Mouse (Mus musculus): ENCODE measurements around the gene Fam189a1. TPM values are rescaled to one million over a fixed set of nuclear protein-coding genes. Genes with fewer than 3 reads are reported as not detected.

Gene Fam189a1
- polyA plus RNA-seq, 1 experiment from 2014 or later, result 0.31 TPM

DNA sequence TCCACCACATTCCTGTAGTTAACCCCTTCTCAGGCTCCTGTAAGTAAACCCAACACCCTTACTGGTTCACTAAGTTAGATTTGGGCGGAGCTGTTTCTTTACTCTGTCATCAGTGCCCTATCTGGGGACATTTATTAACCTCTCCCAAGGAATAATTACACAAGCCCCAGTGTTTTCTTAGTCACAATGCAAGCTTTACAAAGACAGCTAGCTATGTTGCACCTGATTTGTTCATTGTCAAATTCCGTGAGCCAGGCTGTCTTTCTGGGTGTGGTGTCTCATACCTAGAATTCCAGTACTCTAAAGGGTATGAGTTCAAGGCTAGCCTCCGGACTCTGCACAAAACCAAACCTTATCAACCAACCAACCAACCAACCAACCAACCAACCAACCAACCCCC lies 250.9 kb downstream of the Fam189a1 start:
- no peak overlapping the region for H3K27ac ChIP-seq
- H3K9me3 ChIP-seq (replicated peaks), result no peaks in the 10 kb centered on the region
- 77% methylated on average over 3 of the region's 3 CpGs for WGBS
- no peak overlapping the region for H3K4me3 ChIP-seq
- no peak overlapping the region for H3K9ac ChIP-seq
- H3K4me2 ChIP-seq, result no peak overlapping the region
- no peak for ATAC-seq (replicated peaks; ENCODE audit: insufficient number of reproducible peaks, insufficient read depth, low FRiP score, low read depth)
- no peaks in the 10 kb centered on the region for H3K4me1 ChIP-seq (replicated peaks)
- H3K36me3 ChIP-seq, result no peaks in the 10 kb centered on the region
- no peaks in the 10 kb centered on the region for H3K27me3 ChIP-seq

GRCm38 (mm10) chr7:64900249-64900648 lies 256.1 kb downstream of the Fam189a1 start:
- 74% methylated on average over 2 of the region's 2 CpGs for WGBS
- no peak overlapping the region for H3K4me2 ChIP-seq
- no peak for ATAC-seq (replicated peaks; ENCODE audit: insufficient number of reproducible peaks, insufficient read depth, low FRiP score, low read depth)

GRCm38 (mm10) chr7:64896587-64896986 lies 259.8 kb downstream of the Fam189a1 start:
- Histone ChIP-seq H3K27ac (no peak overlapping the region), H3K36me3 (no peaks in the 10 kb centered on the region), H3K4me1 (replicated peaks) (no peaks in the 10 kb centered on the region), H3K4me2 (no peak overlapping the region), H3K9ac (no peak overlapping the region), H3K4me3 (no peak overlapping the region), H3K27me3 (no peaks in the 10 kb centered on the region), H3K9me3 (replicated peaks) (no peaks in the 10 kb centered on the region)
- ATAC-seq (replicated peaks; ENCODE audit: insufficient number of reproducible peaks, insufficient read depth, low FRiP score, low read depth), result no peak
- 83% methylated on average over 6 of the region's 6 CpGs for WGBS

More at GRCm38 (mm10) chr7:64900249-64900648, 256.1 kb downstream of the Fam189a1 start:
- Histone ChIP-seq H3K4me3 (no peak overlapping the region), H3K9ac (no peak overlapping the region), H3K9me3 (replicated peaks) (no peaks in the 10 kb centered on the region), H3K4me1 (replicated peaks) (no peaks in the 10 kb centered on the region), H3K27ac (no peak overlapping the region), H3K36me3 (no peaks in the 10 kb centered on the region), H3K27me3 (no peaks in the 10 kb centered on the region)

GRCm38 (mm10) chr7:64895685-64896101 lies 260.7 kb downstream of the Fam189a1 start:
- WGBS, result 44% methylated on average over 5 of the region's 5 CpGs
- H3K4me3 ChIP-seq, result no peak overlapping the region
- H3K36me3 ChIP-seq, result no peaks in the 10 kb centered on the region
- H3K9me3 ChIP-seq (replicated peaks), result no peaks in the 10 kb centered on the region
- H3K4me1 ChIP-seq (replicated peaks), result peaks cover 5% of the 10 kb centered on the region; the same call in 1 of the 2 replicates
- H3K9ac ChIP-seq, result no peak overlapping the region
- ATAC-seq (replicated peaks; ENCODE audit: insufficient number of reproducible peaks, insufficient read depth, low FRiP score, low read depth), result no peak
- H3K4me2 ChIP-seq, result no peak overlapping the region
- H3K27ac ChIP-seq, result no peak overlapping the region
- H3K27me3 ChIP-seq, result no peaks in the 10 kb centered on the region

DNA sequence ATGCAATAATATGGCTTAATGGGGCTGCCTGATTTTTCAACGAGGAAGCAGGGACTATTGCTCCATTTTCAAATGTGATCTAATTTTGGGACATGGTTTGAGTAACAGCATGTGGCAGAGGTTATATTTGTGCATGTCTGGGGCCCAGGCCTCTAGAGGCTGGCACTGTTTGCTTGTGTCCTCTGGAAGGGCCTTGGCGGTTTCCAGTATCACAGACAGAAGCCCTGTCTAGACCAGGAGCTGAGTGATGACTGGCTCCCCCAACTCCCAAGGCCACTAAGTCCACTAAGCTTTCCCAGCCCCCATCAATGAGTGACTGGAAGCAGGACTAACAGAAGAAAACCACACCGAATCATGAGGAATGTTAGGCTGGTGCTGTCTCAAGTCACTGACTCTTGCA lies 265.2 kb downstream of the Fam189a1 start:
- Histone ChIP-seq H3K9me3 (replicated peaks) (no peaks in the 10 kb centered on the region), H3K4me2 (no peak overlapping the region), H3K36me3 (no peaks in the 10 kb centered on the region), H3K4me1 (replicated peaks) (peaks cover 14% of the 10 kb centered on the region; the same call in 1 of the 2 replicates), H3K9ac (no peak overlapping the region), H3K4me3 (no peak overlapping the region), H3K27me3 (no peaks in the 10 kb centered on the region), H3K27ac (peak overlapping the region; percentile 57)
- 36% methylated on average over 3 of the region's 3 CpGs for WGBS
- peak; percentile 62 for ATAC-seq (replicated peaks; ENCODE audit: insufficient number of reproducible peaks, insufficient read depth, low FRiP score, low read depth)

DNA sequence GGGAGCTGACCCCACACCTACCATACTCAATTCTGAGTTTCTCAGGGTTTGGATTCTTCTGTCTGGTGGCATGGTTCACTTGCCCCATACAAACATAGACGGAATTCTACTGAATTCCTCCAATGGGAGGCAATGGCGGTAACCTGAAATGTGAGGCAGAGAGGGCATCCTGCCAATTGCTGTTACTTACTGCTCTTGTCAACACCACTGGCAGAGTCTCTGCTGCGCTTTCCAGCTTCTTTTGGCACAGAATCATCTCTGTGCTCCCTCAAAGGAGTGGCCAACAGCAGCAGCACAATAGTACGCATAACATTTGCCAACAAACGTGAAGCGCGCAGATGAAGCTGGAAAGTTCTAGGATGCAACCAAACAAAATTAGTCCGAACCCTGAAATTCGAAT lies 266.5 kb downstream of the Fam189a1 start:
- peak; percentile 77 for ATAC-seq (replicated peaks; ENCODE audit: insufficient number of reproducible peaks, insufficient read depth, low FRiP score, low read depth)
- Histone ChIP-seq H3K4me2 (no peak overlapping the region), H3K36me3 (no peaks in the 10 kb centered on the region), H3K4me1 (replicated peaks) (peaks cover 14% of the 10 kb centered on the region; the same call in 1 of the 2 replicates), H3K9ac (no peak overlapping the region), H3K4me3 (no peak overlapping the region), H3K27me3 (no peaks in the 10 kb centered on the region), H3K27ac (peak overlapping the region; percentile 5; the same call in 1 of the 2 replicates), H3K9me3 (replicated peaks) (no peaks in the 10 kb centered on the region)
- 37% methylated on average over 9 of the region's 9 CpGs for WGBS

- H3K36me3 ChIP-seq, result no peaks in the 10 kb centered on the region
- WGBS, result 66% methylated on average over 11 of the region's 11 CpGs
- ATAC-seq (replicated peaks; ENCODE audit: insufficient number of reproducible peaks, insufficient read depth, low FRiP score, low read depth), result no peak
- H3K9ac ChIP-seq, result no peak overlapping the region; the same call in 1 of the 2 replicates
- H3K27me3 ChIP-seq, result no peaks in the 10 kb centered on the region
- H3K27ac ChIP-seq, result no peak overlapping the region
- H3K9me3 ChIP-seq (replicated peaks), result no peaks in the 10 kb centered on the region
- no peak overlapping the region for H3K4me2 ChIP-seq
- no peaks in the 10 kb centered on the region for H3K4me1 ChIP-seq (replicated peaks)
- no peak overlapping the region for H3K4me3 ChIP-seq
These were observed 272.0 kb downstream of the Fam189a1 start for GRCm38 (mm10) chr7:64884187-64884862.

DNA sequence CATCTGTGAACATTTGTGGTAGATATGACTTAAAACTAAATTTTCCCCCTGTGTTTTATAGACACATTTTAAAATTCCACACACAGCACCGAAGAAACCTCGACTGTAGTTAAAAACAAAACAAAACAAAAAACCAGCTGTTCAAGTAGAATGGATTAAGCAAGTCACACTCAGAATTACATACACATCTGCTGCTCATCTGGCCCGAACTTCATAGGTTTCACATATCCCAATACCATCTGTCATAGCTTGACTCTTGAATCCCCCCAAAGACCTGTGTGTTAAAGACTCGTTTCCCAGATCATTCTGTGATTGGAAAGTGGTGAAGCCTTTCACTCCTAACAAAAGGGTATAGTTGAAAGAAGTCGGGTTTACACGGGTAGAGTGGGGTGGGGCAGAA lies 274.1 kb downstream of the Fam189a1 start:
- no peak overlapping the region for H3K4me3 ChIP-seq
- 68% methylated on average over 6 of the region's 6 CpGs for WGBS
- H3K4me2 ChIP-seq, result no peak overlapping the region
- H3K4me1 ChIP-seq (replicated peaks), result no peaks in the 10 kb centered on the region
- H3K36me3 ChIP-seq, result no peaks in the 10 kb centered on the region
- H3K9ac ChIP-seq, result no peak overlapping the region
- no peak overlapping the region for H3K27ac ChIP-seq
- no peak for ATAC-seq (replicated peaks; ENCODE audit: insufficient number of reproducible peaks, insufficient read depth, low FRiP score, low read depth)
- no peaks in the 10 kb centered on the region for H3K9me3 ChIP-seq (replicated peaks)
- no peaks in the 10 kb centered on the region for H3K27me3 ChIP-seq

DNA sequence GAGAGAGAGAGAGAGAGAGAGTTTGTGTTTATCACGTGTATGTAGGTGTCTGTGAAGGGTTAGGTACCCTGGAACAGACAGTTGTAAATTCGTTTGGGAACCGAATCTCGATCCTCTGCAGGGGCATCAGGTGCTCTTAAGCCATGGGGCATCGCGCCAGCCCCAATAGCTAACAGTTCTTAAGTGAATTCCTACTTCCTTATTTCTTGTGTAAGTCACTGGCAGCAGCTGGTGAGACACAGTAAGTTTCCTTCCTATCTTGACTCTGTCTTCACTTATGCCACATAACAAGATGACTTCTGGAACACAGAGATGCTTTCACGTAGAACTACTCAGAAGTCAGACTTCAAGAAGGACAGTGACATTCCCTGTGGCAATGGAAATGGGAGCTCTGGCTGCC lies 275.0 kb downstream of the Fam189a1 start:
- Histone ChIP-seq H3K4me3 (no peak overlapping the region), H3K36me3 (no peaks in the 10 kb centered on the region), H3K27ac (no peak overlapping the region), H3K27me3 (no peaks in the 10 kb centered on the region), H3K9ac (no peak overlapping the region), H3K4me2 (no peak overlapping the region), H3K4me1 (replicated peaks) (no peaks in the 10 kb centered on the region), H3K9me3 (replicated peaks) (no peaks in the 10 kb centered on the region)
- no peak for ATAC-seq (replicated peaks; ENCODE audit: insufficient number of reproducible peaks, insufficient read depth, low FRiP score, low read depth)
- WGBS, result 68% methylated on average over 7 of the region's 7 CpGs

- Histone ChIP-seq H3K4me3 (no peak overlapping the region), H3K27me3 (no peaks in the 10 kb centered on the region), H3K27ac (no peak overlapping the region), H3K9me3 (replicated peaks) (no peaks in the 10 kb centered on the region), H3K9ac (no peak overlapping the region), H3K4me2 (no peak overlapping the region), H3K36me3 (no peaks in the 10 kb centered on the region), H3K4me1 (replicated peaks) (no peaks in the 10 kb centered on the region)
- no peak for ATAC-seq (replicated peaks; ENCODE audit: insufficient number of reproducible peaks, insufficient read depth, low FRiP score, low read depth)
- 77% methylated on average over 5 of the region's 5 CpGs for WGBS
These were observed 276.0 kb downstream of the Fam189a1 start for GRCm38 (mm10) chr7:64880415-64880814.

- no peak overlapping the region for H3K4me3 ChIP-seq
- H3K9ac ChIP-seq, result no peak overlapping the region
- no peak overlapping the region for H3K27ac ChIP-seq
- H3K36me3 ChIP-seq, result no peaks in the 10 kb centered on the region
- 71% methylated on average over 4 of the region's 4 CpGs for WGBS
- ATAC-seq (replicated peaks; ENCODE audit: insufficient number of reproducible peaks, insufficient read depth, low FRiP score, low read depth), result no peak
- H3K27me3 ChIP-seq, result no peaks in the 10 kb centered on the region
- no peak overlapping the region for H3K4me2 ChIP-seq
- H3K9me3 ChIP-seq (replicated peaks), result no peaks in the 10 kb centered on the region
- H3K4me1 ChIP-seq (replicated peaks), result peaks cover 15% of the 10 kb centered on the region
These were observed 281.4 kb downstream of the Fam189a1 start for GRCm38 (mm10) chr7:64874941-64875340.

DNA sequence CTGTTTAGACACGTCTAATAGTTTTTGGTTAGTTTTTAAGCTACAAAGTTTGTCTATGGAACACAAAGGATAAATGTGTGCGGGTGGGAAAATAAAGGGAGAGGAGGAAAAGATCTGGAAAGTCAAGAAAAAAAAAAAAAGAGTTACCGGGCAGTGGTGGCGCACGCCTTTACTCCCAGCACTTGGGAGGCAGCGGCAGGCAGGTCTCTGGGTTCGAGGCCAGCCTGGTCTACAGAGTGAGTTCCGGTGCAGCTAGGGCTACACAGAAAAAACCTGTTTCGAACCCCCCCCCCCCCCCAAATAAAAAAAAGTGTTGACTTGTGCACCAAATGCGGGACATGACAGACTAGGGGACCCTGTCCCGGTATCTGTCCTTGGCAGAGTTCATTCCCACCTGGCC lies 283.1 kb downstream of the Fam189a1 start:
- no peaks in the 10 kb centered on the region for H3K9me3 ChIP-seq (replicated peaks)
- H3K4me2 ChIP-seq, result peak overlapping the region; percentile 88
- H3K27ac ChIP-seq, result peak overlapping the region; percentile 96; the same call in 1 of the 2 replicates
- H3K9ac ChIP-seq, result peak overlapping the region; percentile 97; the same call in 1 of the 2 replicates
- peak overlapping the region; percentile 98 for H3K4me3 ChIP-seq
- ATAC-seq (replicated peaks; ENCODE audit: insufficient number of reproducible peaks, insufficient read depth, low FRiP score, low read depth), result no peak
- no peaks in the 10 kb centered on the region for H3K36me3 ChIP-seq
- 38% methylated on average over 11 of the region's 11 CpGs for WGBS
- no peaks in the 10 kb centered on the region for H3K27me3 ChIP-seq
- H3K4me1 ChIP-seq (replicated peaks), result peaks cover 15% of the 10 kb centered on the region
